Mouse (Mus musculus): ENCODE data around the gene Gnb3.

The Gnb3 gene

DNA sequence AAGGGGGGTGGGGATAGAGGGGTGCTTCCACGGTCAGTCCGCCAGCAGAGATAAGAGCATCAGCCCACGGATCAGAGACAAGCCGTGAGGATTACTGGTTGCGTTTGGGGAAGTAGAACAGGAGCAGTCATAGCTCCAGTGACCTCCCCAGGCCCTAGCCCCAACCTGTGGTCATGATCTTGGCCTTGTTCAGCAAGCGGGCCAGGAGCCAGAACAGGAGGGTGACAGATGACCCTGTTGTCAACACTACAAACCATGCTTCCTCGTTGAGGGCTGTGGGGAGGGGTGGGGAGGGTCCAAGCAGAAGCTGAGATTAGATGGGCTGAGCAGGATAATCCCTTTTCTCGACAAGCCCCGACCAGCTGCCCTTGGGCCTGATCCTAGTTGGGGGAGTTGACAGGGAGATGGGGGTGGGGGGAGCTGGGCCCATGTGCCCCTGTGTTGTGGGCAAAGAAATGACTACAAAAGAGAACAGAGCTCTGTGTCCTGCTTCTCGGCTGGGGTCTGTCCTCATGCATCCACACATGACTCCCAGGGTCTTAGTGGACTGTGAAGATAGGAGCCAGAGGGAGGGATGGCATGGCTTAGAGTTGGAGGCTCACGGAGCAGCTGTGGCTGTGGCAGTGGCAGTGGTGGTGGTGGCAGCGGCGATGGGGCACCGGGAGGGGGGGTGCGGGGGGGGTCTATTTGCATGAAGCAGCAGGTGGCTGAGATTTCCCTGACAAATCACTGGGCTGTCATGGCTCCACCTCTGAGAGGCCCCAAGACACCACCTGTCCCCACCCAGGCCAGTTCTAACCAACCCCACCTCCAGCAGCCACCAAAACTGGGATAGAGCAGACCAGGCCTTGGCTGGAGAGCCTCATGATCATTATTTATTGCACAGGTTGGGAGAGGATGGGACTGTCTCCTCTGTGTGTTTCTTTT is at the start of gene Gnb3:
TSS of gene Gnb3 (minus strand) at position 35 of the 927 bp plus-strand sequence.
- DNase-seq (ENCODE audit: low spot score): no peak

DNA sequence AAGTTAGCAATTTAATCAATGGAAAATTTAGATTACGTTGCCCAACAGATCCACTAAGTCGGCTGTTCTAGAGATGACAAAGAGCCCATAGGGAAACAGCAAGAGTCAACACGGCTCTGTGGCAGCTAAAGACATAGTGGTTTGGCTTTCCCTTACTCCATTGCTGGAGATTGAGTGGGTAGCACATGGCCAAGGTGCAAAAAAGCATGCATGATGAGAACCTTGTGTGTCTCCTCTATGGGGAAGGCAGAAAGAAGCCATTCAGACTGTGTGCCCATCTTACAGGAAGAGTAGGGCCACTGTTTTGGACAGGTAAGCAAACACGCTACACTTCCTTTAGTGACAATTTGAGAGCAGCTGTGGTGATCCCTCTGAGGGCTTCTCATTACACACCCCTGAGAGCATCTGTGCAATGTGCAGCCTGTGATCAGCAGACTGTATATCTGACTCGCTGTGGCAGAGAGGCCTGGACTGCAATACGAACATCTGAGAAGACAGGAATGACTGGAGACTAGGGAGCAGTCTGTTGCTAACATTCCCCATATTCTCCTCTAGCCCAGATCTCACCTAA is 48.6 kb upstream of the Gnb3 start:
- DNase-seq (ENCODE audit: low spot score): no peak

DNA sequence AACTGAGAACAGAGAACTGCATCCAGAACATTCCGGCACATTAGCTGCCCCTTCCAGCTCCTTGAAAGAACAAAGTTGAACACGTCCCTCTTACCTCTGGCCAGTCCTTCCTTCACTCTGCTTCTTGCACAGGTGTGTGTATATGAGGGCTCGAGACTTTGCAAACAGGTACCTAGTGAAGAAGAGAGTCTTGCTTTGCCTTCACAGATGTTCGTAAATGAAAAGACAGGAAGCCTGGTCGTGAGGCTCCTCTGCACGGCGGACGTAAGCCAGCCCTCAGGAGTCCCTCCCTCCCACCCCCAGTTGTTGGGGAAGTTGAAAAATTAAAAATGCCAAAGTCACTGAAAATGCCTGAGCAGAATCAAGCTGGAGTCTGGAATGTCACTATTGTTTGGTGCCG is 47.9 kb upstream of the Gnb3 start, which contains the start of gene Cd4:
TSS of gene Cd4 (minus strand) at position 236 of the 400 bp plus-strand sequence.
- DNase-seq (ENCODE audit: low spot score): no peak

- no peak for DNase-seq (ENCODE audit: low spot score)
These were observed 45.9 kb upstream of the Gnb3 start for GRCm38 (mm10) chr6:124885956-124886381.

DNA sequence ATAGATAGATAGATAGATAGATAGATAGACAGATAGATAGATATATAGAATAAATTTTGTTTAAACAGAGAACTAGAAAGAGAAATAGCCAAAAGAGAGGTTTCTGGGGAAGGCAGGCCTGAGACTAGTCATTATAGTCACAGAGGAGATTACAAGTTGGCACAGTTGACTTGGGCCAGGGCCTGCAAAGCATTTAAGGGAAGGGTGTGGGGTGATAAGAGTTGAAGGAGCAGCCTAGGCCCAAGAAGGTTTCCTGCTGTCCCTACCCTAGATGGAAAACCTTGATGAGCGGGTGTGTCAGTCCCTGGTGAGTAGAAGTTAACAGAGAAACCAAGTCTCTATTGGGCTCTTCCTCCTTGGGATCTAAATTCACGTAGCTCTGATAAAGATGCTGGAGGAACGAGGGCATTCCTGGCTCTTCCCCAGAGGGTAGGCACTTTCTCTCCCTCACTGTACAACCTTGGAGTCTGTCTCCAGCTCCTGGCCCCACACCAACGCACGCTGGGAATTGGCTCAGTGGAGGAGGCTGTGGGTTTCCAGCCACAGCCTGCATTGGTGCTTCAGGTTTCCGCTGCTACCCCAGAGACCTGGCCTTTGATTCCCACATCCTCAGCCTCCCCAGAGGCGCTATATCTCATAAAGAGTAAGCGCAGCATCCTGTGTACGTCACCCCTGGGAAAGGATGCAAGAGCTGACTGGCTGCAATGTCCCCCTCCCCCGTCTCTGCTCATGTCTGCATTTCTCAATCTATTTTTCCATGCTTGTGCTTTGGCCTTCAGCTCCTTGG is 44.8 kb upstream of the Gnb3 start:
- no peak for DNase-seq (ENCODE audit: low spot score)

DNA sequence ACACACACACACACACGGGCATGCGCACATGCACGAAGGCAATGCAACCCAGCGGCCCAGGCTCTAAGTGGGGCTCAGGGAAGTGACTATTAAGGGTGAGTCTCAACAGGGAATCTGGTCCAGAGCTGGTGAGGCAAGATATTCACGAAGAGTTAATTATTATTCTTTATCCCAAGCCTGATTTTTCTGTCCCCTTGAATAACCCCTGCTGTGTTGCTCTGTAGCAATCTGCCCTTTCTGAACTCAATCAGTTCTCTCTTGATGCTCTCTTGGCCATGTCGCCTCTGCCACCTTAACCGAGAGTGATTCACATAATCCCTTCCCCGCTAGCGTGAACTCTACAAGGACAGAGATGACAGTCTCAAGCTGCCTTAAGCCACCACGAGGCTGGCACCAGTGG is 43.3 kb upstream of the Gnb3 start:
- DNase-seq (ENCODE audit: low spot score): no peak

GRCm38 (mm10) chr6:124881821-124882220 is 41.7 kb upstream of the Gnb3 start:
- no peak for DNase-seq (ENCODE audit: low spot score)

GRCm38 (mm10) chr6:124879390-124879789 is 39.3 kb upstream of the Gnb3 start:
- DNase-seq (ENCODE audit: low spot score): no peak

- DNase-seq (ENCODE audit: low spot score): no peak
These were observed 34.3 kb upstream of the Gnb3 start for GRCm38 (mm10) chr6:124874348-124874747.

DNA sequence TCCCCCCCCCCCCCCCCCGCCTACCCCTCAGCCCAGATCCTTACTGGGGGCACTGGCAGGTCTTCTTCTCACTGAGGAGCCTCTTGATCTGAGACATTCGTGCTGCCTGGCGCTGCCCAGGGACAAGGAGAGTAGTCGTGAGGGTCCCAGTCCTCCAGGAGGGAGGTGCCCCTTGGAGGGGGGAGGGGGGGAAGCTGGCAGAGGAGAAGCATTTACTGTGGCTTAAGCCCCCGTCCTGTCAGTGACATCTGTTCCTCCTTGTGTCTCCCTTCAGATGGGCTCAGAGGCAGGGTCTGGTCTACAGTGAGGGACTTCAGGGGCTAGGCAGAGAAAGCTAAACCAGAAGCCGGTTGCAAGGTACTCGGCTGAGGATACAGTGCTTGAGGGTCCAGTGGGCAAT is 26.5 kb upstream of the Gnb3 start:
- DNase-seq (ENCODE audit: low spot score): no peak

DNA sequence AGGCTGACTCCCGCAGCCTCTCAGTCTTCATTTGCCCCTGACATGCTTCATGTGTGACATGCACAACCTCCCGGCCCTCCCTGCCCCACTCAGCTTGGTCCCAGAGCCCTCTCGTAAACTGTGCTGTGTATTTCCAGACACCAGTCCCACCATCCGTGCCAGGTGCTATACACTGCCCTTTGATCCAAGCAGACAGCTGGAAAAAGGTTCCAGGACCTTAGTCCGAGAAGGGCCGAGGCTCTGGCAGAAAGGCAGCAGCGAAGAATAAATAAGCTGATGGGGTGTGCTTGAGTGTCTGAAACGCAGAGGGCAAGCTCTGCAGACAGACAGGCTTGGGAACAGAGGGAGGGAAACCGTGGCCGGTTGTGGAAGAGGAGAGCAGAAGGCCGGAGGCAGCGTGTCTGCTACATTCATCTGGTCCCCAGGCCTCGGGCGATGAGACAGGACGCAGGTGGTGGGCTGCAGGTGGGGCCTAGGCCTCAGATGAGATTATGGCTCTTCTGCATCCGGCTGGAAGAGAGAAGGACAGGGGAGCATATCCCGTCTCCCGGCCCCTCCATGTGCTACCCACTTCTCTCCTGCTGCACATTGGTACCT is 25.8 kb upstream of the Gnb3 start:
- DNase-seq (ENCODE audit: low spot score): no peak

DNA sequence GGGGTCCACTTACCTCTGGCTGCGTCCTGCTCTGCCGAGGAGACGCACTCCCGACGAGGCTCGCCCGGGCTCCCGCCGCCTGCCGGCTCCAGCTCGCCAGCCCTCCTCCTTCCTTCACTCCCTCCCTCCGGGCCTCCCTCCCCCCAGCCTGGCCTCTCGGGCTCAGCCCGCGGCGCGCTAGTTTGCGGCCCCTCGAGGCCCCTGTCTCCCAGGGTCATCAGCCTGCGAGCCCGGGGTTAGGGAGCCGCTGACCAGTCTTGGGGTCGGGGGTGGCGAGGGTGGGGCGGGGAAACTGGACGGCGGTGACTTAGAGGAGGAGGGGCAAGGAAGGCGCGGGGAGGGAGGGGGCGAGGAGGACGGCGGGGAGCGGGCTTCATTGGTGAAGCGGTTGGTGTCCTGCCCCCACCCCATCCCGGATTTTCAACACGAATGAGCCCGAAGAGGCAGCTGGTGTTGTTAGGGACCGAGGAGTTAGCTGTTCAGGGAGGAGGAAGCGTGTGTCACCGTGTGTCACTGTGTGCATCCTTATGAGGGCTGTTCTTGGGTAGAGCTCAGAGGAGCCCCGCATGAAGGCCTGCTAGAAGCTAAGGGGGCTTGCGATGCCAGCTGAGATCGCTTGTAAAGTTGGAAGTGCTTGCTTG is 23.7 kb upstream of the Gnb3 start, which contains the start of gene Gpr162:
TSS of gene Gpr162 (minus strand) at position 326 of the 641 bp plus-strand sequence.
- peak; percentile 73 for DNase-seq (ENCODE audit: low spot score)

GRCm38 (mm10) chr6:124863125-124863657 is 23.1 kb upstream of the Gnb3 start:
- DNase-seq (ENCODE audit: low spot score): no peak

- no peak for DNase-seq (ENCODE audit: low spot score)
These were observed 22.5 kb upstream of the Gnb3 start for GRCm38 (mm10) chr6:124862406-124863124.

GRCm38 (mm10) chr6:124861802-124862201 is 21.7 kb upstream of the Gnb3 start:
- DNase-seq (ENCODE audit: low spot score): no peak

DNA sequence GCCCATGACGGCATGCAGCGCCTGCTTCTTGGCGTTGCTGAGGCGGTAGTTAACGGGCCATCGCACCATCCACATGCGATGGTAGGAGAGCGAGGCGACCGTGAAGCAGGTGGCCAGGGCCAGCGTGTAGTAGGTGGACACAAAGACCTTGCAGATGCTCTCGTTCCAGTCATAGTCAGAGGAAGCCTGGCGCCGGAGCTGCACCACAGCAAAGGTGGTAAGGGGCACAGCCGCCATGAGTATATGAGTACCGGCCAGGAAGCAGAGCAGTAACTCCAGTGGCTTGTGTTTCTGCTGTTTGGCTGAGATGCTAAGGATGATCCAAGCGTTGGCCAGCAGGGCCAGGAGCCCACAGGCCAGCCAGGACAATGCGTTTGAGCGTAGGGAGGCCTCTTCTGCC is 21.2 kb upstream of the Gnb3 start:
- DNase-seq (ENCODE audit: low spot score): no peak

DNA sequence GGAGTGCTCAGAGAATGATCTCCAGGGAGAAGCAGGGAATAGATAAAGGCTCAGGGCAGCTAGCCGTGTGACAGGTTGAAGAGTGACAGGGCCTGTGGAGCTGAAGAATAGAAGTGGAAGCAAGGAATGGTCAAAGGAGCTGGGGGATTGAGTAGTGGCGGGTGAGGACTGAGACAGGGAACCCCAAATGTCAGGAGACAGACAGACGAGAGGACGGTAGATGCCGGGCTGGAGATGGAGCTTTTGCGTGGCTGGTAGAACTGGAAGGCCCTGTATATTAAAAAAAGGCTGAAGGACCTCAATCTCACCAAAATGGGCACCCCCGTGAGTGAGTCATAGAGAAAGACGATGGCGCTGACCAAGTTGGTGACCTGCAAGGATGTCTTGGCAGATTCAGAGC is 20.4 kb upstream of the Gnb3 start:
- DNase-seq (ENCODE audit: low spot score): no peak

- peak; percentile 89 for DNase-seq (ENCODE audit: low spot score)
These were observed 19.6 kb upstream of the Gnb3 start for GRCm38 (mm10) chr6:124859725-124860124.

DNA sequence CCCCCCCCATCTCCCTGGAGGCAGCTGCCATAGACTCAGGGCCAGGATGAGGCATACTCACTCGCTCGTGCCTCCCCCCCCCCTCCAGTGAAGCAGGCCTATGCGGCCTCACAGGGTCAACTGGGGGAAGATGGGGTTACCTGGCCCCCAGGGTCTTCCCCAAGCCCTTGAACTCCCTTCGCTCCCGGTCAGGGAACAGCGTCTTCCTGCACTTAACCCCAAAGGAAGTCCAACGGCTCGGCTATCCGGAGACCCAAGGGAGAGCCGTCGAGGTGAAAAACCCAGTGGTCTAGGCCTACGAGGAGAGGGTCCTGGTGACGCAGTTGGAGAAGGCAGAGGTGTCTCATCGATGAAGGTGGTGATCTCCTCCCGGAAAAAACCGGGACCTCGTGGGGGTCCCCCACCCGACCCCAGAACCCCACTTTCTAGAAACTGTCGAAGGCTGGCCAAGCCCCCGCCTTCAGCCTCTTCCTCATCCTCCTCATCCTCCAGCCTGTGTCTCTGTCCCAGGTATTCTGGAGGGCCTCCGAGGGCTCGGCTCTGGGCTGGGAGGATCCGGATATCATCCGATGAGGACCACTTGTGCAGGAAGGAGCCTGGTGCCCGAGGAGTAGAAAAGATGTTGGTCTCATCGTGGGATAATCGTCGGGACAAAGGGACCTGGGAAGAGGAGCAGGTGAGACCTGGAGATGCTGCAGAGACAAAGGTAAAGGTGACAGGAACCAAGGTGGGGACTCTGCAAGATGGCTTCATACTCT is 18.7 kb upstream of the Gnb3 start:
- no peak for DNase-seq (ENCODE audit: low spot score)

All from layer of hippocampus, adult 11-12 months (tissue).